Mouse (Mus musculus) G1E-ER4 (cell line): Measurements from ENCODE around the gene Zfhx3. TPM values are rescaled to one million over a fixed set of nuclear protein-coding genes. Genes with fewer than 3 reads are reported as not detected.

ENCODE experiments used
- GATA1 ChIP-seq: IDR thresholded peaks from one replicate; pipeline ENCODE4 v1.8.0; 2012; ENCODE audit warnings: low read length, inconsistent platforms
- polyA plus RNA-seq: library from polyadenylated mRNA; stranded (reverse); fragments of >175 nt; gene quantifications from 2 replicates; pipeline ENCODE4 v1.2.3, GENCODE M21; 2012

Gene Zfhx3
- polyA plus RNA-seq, 1 experiment = not detected

- TF ChIP-seq GATA1 = no peak
Measured at GRCm38 (mm10) chr8:108044185-108044584, 101.7 kb downstream of the Zfhx3 start.

GRCm38 (mm10) chr8:108056241-108056640 is 113.8 kb downstream of the Zfhx3 start:
- no peak for TF ChIP-seq GATA1

DNA sequence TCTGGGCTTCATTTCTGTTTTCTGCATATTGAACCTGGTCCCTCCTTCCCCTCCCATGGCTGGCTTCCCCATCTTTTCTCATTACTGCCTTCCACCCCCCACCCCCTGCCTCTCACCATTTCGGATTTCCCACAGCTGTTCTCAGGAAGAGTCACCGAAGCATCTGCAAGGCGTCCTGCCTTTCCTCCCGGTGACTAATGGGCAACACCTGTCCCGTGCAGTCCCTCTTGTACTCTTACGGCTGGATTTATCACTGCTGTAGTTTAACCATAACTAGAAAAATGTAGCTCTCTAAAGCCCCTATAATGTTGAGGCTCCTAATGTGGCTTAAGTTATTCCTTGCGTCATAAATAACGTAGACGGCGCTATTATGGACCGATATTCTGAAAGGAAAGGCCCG is 119.5 kb downstream of the Zfhx3 start:
- no peak for TF ChIP-seq GATA1

DNA sequence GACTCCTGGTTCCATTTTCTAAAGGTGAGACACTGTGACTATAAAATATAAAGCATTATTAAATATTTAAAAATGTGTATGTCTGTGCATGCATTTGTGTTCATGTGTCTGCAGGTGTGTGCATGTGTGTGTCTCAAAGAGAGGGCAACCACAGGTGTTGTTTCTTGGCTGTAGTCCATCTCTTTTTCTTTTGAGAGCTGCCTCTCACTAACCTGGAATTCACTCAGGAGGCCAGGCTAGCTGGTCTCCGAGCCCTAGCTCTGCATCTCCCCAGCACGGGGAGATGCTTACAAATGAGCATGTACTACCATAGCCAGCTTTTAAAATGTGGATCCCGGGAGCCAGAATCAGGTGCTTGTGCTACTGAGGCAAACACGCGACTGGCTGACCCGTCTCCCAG is 124.7 kb downstream of the Zfhx3 start:
- TF ChIP-seq GATA1 = no peak

- TF ChIP-seq GATA1 = no peak
Measured at GRCm38 (mm10) chr8:108068195-108068594, 125.8 kb downstream of the Zfhx3 start.

DNA sequence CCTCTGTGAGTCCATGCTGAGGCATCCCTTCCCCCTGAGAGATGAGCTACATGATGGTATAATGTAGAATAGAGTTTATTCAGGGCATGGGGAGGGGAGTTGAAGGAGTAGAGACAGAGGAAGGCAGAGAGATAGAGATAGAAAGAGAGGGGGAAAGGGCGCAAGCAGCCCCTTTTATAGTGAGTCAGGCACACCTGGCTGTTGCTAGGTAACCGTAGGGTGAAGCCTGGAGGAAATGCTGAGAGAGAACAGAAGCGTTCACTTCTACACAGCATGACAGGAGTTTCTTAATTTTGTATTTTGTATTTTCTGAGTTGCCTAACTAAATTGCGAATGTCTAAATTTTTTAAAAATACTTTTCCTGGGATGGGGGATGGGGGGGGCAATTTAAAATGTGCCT is 128.0 kb downstream of the Zfhx3 start:
- TF ChIP-seq GATA1 = no peak

DNA sequence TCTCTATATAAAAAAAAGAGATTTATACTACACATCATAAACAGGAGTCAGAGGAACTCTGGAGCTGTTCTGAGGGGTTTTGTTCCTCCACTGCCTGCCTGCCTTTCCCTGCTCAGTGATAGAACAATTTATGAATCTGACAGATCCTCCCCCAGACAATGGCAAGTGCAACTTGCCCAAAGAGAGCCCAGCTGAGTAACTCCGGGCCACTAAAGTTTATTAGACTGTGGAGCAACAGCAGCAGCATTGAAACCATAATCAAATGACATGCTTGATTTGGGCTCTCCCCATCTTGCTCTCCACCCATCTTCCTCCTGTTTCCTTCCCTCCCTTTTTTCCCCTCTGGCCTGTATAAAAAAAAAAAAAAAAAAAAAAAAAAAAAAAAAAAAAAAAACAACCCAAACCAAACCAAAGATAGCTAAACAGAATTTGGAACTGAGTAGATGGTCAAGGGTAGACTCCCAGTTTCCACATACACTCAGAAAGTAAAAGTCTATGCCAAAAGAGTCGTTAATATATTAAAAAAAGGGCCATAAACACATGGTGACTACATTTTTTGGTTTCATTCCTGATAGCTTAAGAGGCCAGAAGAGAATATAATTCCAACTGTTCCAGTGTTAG is 129.8 kb downstream of the Zfhx3 start:
- TF ChIP-seq GATA1 = no peak

DNA sequence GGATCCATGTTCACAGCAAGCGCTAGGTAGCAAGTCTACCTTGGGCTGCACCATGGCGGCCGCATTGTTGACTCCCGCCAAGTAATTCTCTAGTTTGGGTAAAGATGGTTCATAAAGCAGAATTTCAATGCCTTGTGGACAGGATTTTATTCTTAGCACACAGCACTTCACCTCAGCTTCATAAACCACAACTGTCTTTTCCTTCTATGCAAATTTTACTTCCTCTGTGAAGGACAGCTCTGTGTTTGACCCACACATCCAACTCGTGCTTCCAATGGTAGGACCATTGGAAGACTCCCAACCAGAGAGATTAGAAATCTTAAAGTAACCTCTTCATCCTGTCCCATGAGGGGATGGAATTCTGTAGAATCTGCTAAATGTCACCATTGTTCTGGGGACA is 130.4 kb downstream of the Zfhx3 start:
- TF ChIP-seq GATA1 = no peak

DNA sequence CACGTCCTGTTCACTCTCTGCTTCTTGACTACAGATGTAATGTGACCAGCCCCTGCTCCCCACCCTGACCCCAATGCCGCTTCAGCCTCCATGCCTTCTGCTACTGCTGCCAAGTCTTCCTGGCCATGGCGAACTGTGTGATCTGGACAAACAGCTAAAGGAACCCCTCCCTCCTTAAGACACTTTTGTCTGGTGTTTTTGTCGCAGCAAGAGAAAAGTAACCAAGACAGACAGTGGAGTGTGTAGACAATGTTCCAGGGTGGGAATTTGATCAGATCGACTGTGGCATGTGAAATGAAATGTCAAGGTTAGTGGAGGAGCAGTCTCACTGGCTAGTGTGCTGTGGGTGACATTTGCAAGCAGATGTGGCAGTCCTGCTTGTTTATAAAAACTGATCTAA is 132.7 kb downstream of the Zfhx3 start:
- no peak for TF ChIP-seq GATA1

DNA sequence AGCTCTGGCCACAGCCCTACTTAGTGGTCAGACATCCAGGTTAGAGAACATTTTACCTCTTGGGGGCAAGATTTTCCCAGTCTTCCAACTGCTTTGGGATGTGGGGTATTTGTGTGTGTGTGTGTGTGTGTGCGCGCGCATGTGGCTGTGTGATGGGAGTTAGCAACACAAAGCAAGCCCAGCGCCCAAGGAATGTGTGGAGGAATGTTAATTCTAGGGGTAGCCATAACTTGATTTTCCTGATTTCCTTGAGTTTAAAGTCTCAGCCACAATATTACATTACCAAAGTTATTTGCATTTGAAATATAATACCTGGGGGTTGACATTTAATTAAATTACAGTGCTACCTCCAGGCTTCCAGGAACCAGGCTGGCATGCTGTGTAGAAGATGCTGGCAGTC is 136.3 kb downstream of the Zfhx3 start:
- no peak for TF ChIP-seq GATA1

DNA sequence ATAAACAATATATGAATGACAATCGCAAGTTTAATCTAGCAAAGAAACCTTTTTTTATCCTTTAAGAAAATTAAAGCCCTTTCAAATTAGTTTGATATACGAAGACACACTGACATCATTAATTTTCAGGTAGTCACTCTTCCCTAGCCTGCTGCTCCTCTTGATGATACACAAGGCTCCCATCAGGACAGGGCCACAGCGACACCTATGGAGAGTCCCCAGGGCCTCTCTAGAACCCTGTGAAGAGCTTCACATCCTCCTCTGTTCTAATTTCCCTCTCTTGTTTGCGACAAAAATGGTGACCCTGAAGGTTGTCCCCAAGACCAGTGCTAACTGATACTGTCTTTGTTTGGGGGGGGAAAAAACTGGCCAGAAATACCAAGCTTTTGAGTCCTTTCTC is 144.5 kb downstream of the Zfhx3 start:
- no peak for TF ChIP-seq GATA1

GRCm38 (mm10) chr8:108089632-108090031 is 147.2 kb downstream of the Zfhx3 start:
- no peak for TF ChIP-seq GATA1

GRCm38 (mm10) chr8:108098598-108098997 is 156.2 kb downstream of the Zfhx3 start:
- no peak for TF ChIP-seq GATA1

- TF ChIP-seq GATA1 = no peak
Measured at GRCm38 (mm10) chr8:108101131-108101530, 158.7 kb downstream of the Zfhx3 start.

DNA sequence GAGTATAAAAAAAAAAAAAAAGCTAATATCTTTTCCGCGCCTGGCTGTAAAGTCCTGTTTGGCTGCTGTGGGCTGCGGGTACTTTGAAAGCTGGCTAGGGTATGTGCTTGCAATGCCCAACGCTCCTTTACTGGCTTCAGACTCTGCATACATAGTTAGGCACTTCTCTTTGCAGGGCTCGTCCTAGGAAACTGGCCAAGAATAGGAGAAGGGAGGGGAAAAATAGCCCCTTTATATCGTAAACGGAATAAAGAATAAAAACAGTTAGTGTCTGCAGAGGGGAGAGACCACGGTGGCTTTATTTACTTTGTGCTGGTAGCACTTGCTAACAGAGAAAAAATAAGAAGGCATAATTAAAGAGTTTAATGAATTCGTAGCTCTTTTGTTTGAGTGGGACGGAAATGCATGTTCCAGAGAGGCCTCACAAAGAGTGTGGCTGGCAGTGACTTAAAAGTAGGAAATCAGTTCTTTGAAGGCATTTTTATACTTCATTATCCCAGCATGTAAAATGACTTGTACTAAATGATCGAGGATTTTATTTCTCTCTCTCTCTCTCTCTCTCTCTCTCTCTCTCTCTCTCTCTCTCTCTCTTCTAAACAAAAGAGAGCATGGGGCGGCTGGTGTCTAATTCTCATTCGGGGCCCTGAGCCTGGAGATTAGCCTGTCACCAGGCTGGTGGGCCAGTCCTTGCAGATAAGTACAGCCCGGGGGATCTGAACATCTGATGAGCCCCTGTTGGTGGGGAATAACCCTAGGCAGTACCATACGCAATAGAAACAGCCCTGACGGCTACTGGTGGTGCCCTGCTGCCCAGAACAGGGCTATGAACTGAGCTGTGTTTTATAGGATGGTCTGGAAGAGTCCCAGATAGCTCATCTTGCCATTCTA is 159.8 kb downstream of the Zfhx3 start:
- TF ChIP-seq GATA1 = no peak

- TF ChIP-seq GATA1 = no peak
Measured at GRCm38 (mm10) chr8:108104471-108105098, 162.1 kb downstream of the Zfhx3 start.

DNA sequence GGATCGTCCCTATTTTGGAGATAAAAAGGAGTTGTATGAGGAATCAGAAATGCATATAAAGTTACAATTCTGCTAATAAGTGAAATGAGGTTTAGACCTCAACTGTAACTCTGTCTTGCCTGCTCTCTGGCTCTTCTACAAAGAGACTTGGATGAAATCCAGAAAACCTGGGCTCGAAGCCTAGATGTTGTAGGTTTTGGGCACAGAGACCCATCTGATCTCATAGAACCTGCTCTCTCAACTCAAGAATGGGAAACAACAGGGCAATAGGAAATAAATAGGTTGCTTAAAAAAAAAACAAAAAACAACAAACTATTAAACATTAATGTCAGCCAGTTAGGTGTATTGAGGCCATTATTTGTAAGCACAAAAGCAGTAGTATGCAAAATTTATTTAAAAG is 182.6 kb downstream of the Zfhx3 start:
- TF ChIP-seq GATA1 = no peak

GRCm38 (mm10) chr8:108125491-108125890 is 183.0 kb downstream of the Zfhx3 start:
- TF ChIP-seq GATA1 = no peak
